Comparison of ENCODE assay signal across 25 mouse cellular contexts in the genomic region with DNA sequence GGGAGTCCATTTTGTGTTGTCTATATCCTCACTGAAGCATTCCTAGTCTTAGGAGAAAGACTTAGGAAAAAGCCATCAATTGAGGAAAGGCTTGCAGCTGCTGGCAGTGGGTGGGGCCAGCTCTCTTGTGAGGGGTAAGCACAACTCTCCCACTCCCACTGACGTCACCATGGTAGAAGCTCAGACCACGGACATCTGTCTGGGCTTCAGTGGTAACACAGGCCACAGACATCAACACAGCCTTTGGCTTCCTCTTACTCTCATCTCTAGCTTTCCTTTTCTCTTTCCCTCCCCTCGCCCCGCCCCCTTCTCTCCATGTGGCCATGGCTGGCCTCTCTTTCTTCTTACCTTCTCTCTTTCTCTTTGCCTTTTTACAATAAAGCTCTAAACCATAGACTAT.
DNase-seq lines count a peak whose midpoint lies in the region; ATAC-seq and TF ChIP-seq lines count a peak whose summit lies in the region.
"Had no signal": no experiment of that assay in that cellular context is flagged by ENCODE, and none has a peak within 500 bp of the region (broad histone marks: within the 10 kb centered on the region; RNA-seq: fewer than 3 reads in every experiment).

No protein-coding gene starts in this region.

- no peaks in the 10 kb centered on the region for H3K36me3 ChIP-seq in stomach, embryonic 14.5 days (ENCODE audit: control insufficient read depth, insufficient read depth, low read length)
- no peaks in the 10 kb centered on the region for H3K36me3 ChIP-seq in stomach, postnatal 0 days (ENCODE audit: control insufficient read depth, insufficient read depth, low read length)
- H3K36me3 ChIP-seq: embryonic facial prominence, embryonic 15.5 days; forebrain, embryonic 10.5 days; forebrain, embryonic 15.5 days; heart, embryonic 15.5 days; hindbrain, embryonic 10.5 days; hindbrain, embryonic 15.5 days had no signal

- H3K4me2 ChIP-seq in stomach, embryonic 14.5 days (replicated peaks; ENCODE audit: low read depth, low read length) = no peak overlapping the region
- H3K4me2 ChIP-seq in stomach, postnatal 0 days (replicated peaks; ENCODE audit: low read depth) = no peak overlapping the region
- H3K4me2 ChIP-seq: embryonic facial prominence, embryonic 15.5 days; forebrain, embryonic 15.5 days; heart, embryonic 15.5 days; hindbrain, embryonic 15.5 days had no signal

- ATAC-seq in stomach, embryonic 14.5 days (ENCODE audit: insufficient number of reproducible peaks, insufficient read depth, low FRiP score, low read depth) = peak; percentile 28; the same call in 1 of the 2 replicates
- no peak for ATAC-seq in stomach, postnatal 0 days (ENCODE audit: low FRiP score, low TSS enrichment)
- ATAC-seq in megakaryocyte progenitor cell, adult 5-6 weeks (replicated peaks; ENCODE audit: poor library complexity) = peak; percentile 69
- ATAC-seq in megakaryocyte-erythroid progenitor cell, adult 5-6 weeks (replicated peaks; ENCODE audit: low FRiP score, low TSS enrichment, poor library complexity, severe bottlenecking) = no peak
- ATAC-seq: CD4-positive, CD25-positive, alpha-beta regulatory T cell, adult 4 months; forebrain, embryonic 15.5 days; inflammation-experienced regulatory T-cells, adult 6 months had no signal

- DNase-seq in stomach, postnatal 0 days (ENCODE audit: low spot score) = no peak
- peak; percentile 30 for DNase-seq in ZHBTc4 (ENCODE audit: low read depth, low spot score)
- no peak for DNase-seq in adrenal gland, adult 8-10 months
- no peak for DNase-seq in layer of hippocampus, adult 2 months (ENCODE audit: low spot score in 2 of 2)
- DNase-seq: adrenal gland, adult 2 months; adrenal gland, postnatal 36 days; B cell, adult 2 months; cerebellum, adult 2 months; cerebellum, postnatal 10 days; embryo, embryonic 11 days; gastrocnemius, postnatal 10 days; heart, postnatal 14 days; kidney, adult 18-20 months had no signal

- no peak overlapping the region for H3K4me3 ChIP-seq in stomach, embryonic 14.5 days (ENCODE audit: low read depth, low read length)
- H3K4me3 ChIP-seq in stomach, postnatal 0 days (ENCODE audit: low read depth, low read length) = no peak overlapping the region
- no peak overlapping the region for H3K4me3 ChIP-seq in layer of hippocampus, adult 2 months
- H3K4me3 ChIP-seq: embryonic facial prominence, embryonic 15.5 days; erythroblast, embryonic 14.5 days; forebrain, embryonic 10.5 days; forebrain, embryonic 15.5 days; heart, embryonic 15.5 days; hindbrain, embryonic 10.5 days; hindbrain, embryonic 15.5 days had no signal

- no peaks in the 10 kb centered on the region for H3K27me3 ChIP-seq in stomach, embryonic 14.5 days (ENCODE audit: control insufficient read depth, insufficient read depth, low read length)
- no peaks in the 10 kb centered on the region for H3K27me3 ChIP-seq in stomach, postnatal 0 days (ENCODE audit: control insufficient read depth, insufficient read depth, low read length)
- H3K27me3 ChIP-seq: embryonic facial prominence, embryonic 15.5 days; heart, embryonic 15.5 days; hindbrain, embryonic 15.5 days had no signal

- H3K4me1 ChIP-seq in stomach, embryonic 14.5 days (ENCODE audit: control insufficient read depth, insufficient read depth, low read length) = no peaks in the 10 kb centered on the region
- no peaks in the 10 kb centered on the region for H3K4me1 ChIP-seq in stomach, postnatal 0 days (replicated peaks; ENCODE audit: control insufficient read depth, insufficient read depth)

- no peak for TF ChIP-seq CTCF in stomach, postnatal 0 days (IDR thresholded peaks at IDR 0.05; ENCODE audit: low read depth)
- TF ChIP-seq CTCF in layer of hippocampus, adult 2 months (conservative IDR thresholded peaks at IDR 0.05) = no peak

- WGBS in stomach, embryonic 14.5 days = 71% methylated on average over 4 of the region's 4 CpGs
- WGBS in stomach, postnatal 0 days = 70% methylated on average over 4 of the region's 4 CpGs

- H3K27ac ChIP-seq in stomach, embryonic 14.5 days (ENCODE audit: low read length) = no peak overlapping the region
- H3K27ac ChIP-seq in stomach, postnatal 0 days (replicated peaks) = no peak overlapping the region
- no peak overlapping the region for H3K27ac ChIP-seq in layer of hippocampus, adult 2 months
- H3K27ac ChIP-seq: embryonic facial prominence, embryonic 15.5 days; forebrain, embryonic 10.5 days; forebrain, embryonic 15.5 days; heart, embryonic 15.5 days; hindbrain, embryonic 10.5 days; hindbrain, embryonic 15.5 days had no signal

- TF ChIP-seq EP300 in stomach, postnatal 0 days (optimal IDR thresholded peaks at IDR 0.05) = no peak

- no peaks in the 10 kb centered on the region for H3K9me3 ChIP-seq in stomach, embryonic 14.5 days (ENCODE audit: control insufficient read depth, low read depth, low read length)
- no peaks in the 10 kb centered on the region for H3K9me3 ChIP-seq in stomach, postnatal 0 days (ENCODE audit: control insufficient read depth, low read length)
- H3K9me3 ChIP-seq: embryonic facial prominence, embryonic 15.5 days; forebrain, embryonic 10.5 days; forebrain, embryonic 15.5 days; heart, embryonic 15.5 days; hindbrain, embryonic 10.5 days; hindbrain, embryonic 15.5 days had no signal

- H3K9ac ChIP-seq in stomach, embryonic 14.5 days (replicated peaks; ENCODE audit: low read depth, low read length) = no peak overlapping the region
- no peak overlapping the region for H3K9ac ChIP-seq in stomach, postnatal 0 days (ENCODE audit: low read length)
- H3K9ac ChIP-seq: embryonic facial prominence, embryonic 15.5 days; forebrain, embryonic 15.5 days; heart, embryonic 15.5 days; hindbrain, embryonic 15.5 days had no signal

Comparison
In these comparisons a context has a peak if more than half of its experiments do, and no peak if none do; other contexts are left out.
1. ATAC-seq: peak in stomach, embryonic 14.5 days (single experiment) and megakaryocyte progenitor cell, adult 5-6 weeks (single experiment); none in stomach, postnatal 0 days (single experiment) and megakaryocyte-erythroid progenitor cell, adult 5-6 weeks (single experiment).